Mouse (Mus musculus) v-Abl transformed pro-B cells (cell line): ENCODE data around the gene Aym1.

ENCODE experiments used
- in situ Hi-C, 2 experiments: fragments of 400-800 bp; cut with MboI; formaldehyde crosslinking; loops; one replicate each; pipeline ENCODE4 v1.15.1; 2025; ENCODE audit not compliant: unreplicated experiment in 2 of 2

Aym1 gene

GRCm38 (mm10) chr5:113351768-113352167 is 5.3 kb upstream of the Aym1 start:
- in situ Hi-C loops = loop anchor here in 1 of 2 experiments (25.0 kb wide), 2 partner anchors 264 to 686 kb away; partner anchors contain the start of gene Crybb3

GRCm38 (mm10) chr5:113352636-113353035 is 4.5 kb upstream of the Aym1 start:
- in situ Hi-C loops = loop anchor here in 1 of 2 experiments (25.0 kb wide), 2 partner anchors 265 to 685 kb away; partner anchors contain the start of gene Crybb3

GRCm38 (mm10) chr5:113354311-113354710 is 2.8 kb upstream of the Aym1 start:
- in situ Hi-C loops = loop anchor here in 1 of 2 experiments (25.0 kb wide), 2 partner anchors 267 to 683 kb away; partner anchors contain the start of gene Crybb3

- in situ Hi-C loops = loop anchor here in 1 of 2 experiments (25.0 kb wide), 2 partner anchors 270 to 680 kb away; partner anchors contain the start of gene Crybb3
Measured at GRCm38 (mm10) chr5:113357656-113358055, 562 bp downstream of the Aym1 start.

GRCm38 (mm10) chr5:113358833-113359232 is 1.7 kb downstream of the Aym1 start:
- in situ Hi-C loops = loop anchor here in 1 of 2 experiments (25.0 kb wide), 2 partner anchors 272 to 678 kb away; partner anchors contain the start of gene Crybb3

- in situ Hi-C loops = loop anchor here (5.0 to 25.0 kb wide), 10 partner anchors 179 to 944 kb away; partner anchors contain the start of genes 1700069L16Rik (in 1 of the 2) and Crybb3 (in 1 of the 2)
Measured at GRCm38 (mm10) chr5:113361283-113361682, 4.2 kb downstream of the Aym1 start.

- in situ Hi-C loops = loop anchor here (5.0 to 25.0 kb wide), 10 partner anchors 180 to 942 kb away; partner anchors contain the start of genes 1700069L16Rik (in 1 of the 2) and Crybb3 (in 1 of the 2)
Measured at GRCm38 (mm10) chr5:113362258-113362996, 5.3 kb downstream of the Aym1 start.

GRCm38 (mm10) chr5:113363177-113363576 is 6.1 kb downstream of the Aym1 start:
- in situ Hi-C loops = loop anchor here (5.0 to 25.0 kb wide), 10 partner anchors 181 to 942 kb away; partner anchors contain the start of genes 1700069L16Rik (in 1 of the 2) and Crybb3 (in 1 of the 2)

- in situ Hi-C loops = loop anchor here (5.0 to 25.0 kb wide), 9 partner anchors 279 to 939 kb away; partner anchors contain the start of genes 1700069L16Rik (in 1 of the 2) and Crybb3 (in 1 of the 2)
Measured at GRCm38 (mm10) chr5:113365921-113366320, 8.8 kb downstream of the Aym1 start.

- in situ Hi-C loops = loop anchor here (5.0 to 25.0 kb wide), 9 partner anchors 280 to 937 kb away; partner anchors contain the start of genes 1700069L16Rik (in 1 of the 2) and Crybb3 (in 1 of the 2)
Measured at GRCm38 (mm10) chr5:113367726-113368125, 10.6 kb downstream of the Aym1 start.

GRCm38 (mm10) chr5:113369262-113369868 is 12.3 kb downstream of the Aym1 start:
- in situ Hi-C loops = loop anchor here (5.0 to 25.0 kb wide), 9 partner anchors 282 to 935 kb away; partner anchors contain the start of genes 1700069L16Rik (in 1 of the 2) and Crybb3 (in 1 of the 2)

GRCm38 (mm10) chr5:113372449-113372848 is 15.4 kb downstream of the Aym1 start:
- in situ Hi-C loops = loop anchor here in 1 of 2 experiments (5.0 to 25.0 kb wide), 3 partner anchors 285 to 665 kb away; partner anchors contain the start of gene Crybb3

- in situ Hi-C loops = loop anchor here in 1 of 2 experiments (5.0 to 25.0 kb wide), 3 partner anchors 286 to 664 kb away; partner anchors contain the start of gene Crybb3
Measured at GRCm38 (mm10) chr5:113372995-113373950, 16.2 kb downstream of the Aym1 start.

GRCm38 (mm10) chr5:113374290-113374689 is 17.2 kb downstream of the Aym1 start:
- in situ Hi-C loops = loop anchor here in 1 of 2 experiments (5.0 to 25.0 kb wide), 3 partner anchors 287 to 663 kb away; partner anchors contain the start of gene Crybb3

GRCm38 (mm10) chr5:113375783-113376182 is 18.7 kb downstream of the Aym1 start:
- in situ Hi-C loops = no loop called here

GRCm38 (mm10) chr5:113376292-113376691 is 19.2 kb downstream of the Aym1 start:
- in situ Hi-C loops = no loop called here

- in situ Hi-C loops = no loop called here
Measured at GRCm38 (mm10) chr5:113379416-113379815, 22.3 kb downstream of the Aym1 start.

- in situ Hi-C loops = no loop called here
Measured at GRCm38 (mm10) chr5:113380553-113380952, 23.5 kb downstream of the Aym1 start.

GRCm38 (mm10) chr5:113382580-113382979 is 25.5 kb downstream of the Aym1 start:
- in situ Hi-C loops = no loop called here
